Mouse (Mus musculus): ENCODE data around the gene Mtnr1a. TPM values are rescaled to one million over a fixed set of nuclear protein-coding genes. Genes with fewer than 3 reads are reported as not detected.

The Mtnr1a gene
- polyA plus RNA-seq (2015; fragmentation: Illumina TruSeq; extraction: RNeasy Lipid Tissue Mini Kit (QIAGEN cat#74804); ENCODE audit: insufficient read depth, low read depth, low replicate concordance), result not detected

GRCm38 (mm10) chr8:45068759-45069386, at the start of gene Mtnr1a:
Gene Mtnr1a (plus strand): TSS chr8:45069137.

Other genes starting within 250 kb of the Mtnr1a start
- 4.9 TPM for gene Fat1, start 133.7 kb upstream of the Mtnr1a start, polyA plus RNA-seq (2015; fragmentation: Illumina TruSeq; extraction: RNeasy Lipid Tissue Mini Kit (QIAGEN cat#74804); ENCODE audit: insufficient read depth, low read depth, low replicate concordance)
- gene F11, start 192.9 kb downstream of the Mtnr1a start, polyA plus RNA-seq (2015; fragmentation: Illumina TruSeq; extraction: RNeasy Lipid Tissue Mini Kit (QIAGEN cat#74804); ENCODE audit: insufficient read depth, low read depth, low replicate concordance), result not detected
- not detected for gene Klkb1, start 225.7 kb downstream of the Mtnr1a start, polyA plus RNA-seq (2015; fragmentation: Illumina TruSeq; extraction: RNeasy Lipid Tissue Mini Kit (QIAGEN cat#74804); ENCODE audit: insufficient read depth, low read depth, low replicate concordance)
- not detected for gene Gm45753, start 239.3 kb downstream of the Mtnr1a start, polyA plus RNA-seq (2015; fragmentation: Illumina TruSeq; extraction: RNeasy Lipid Tissue Mini Kit (QIAGEN cat#74804); ENCODE audit: insufficient read depth, low read depth, low replicate concordance)

Data from pancreas, adult 10 weeks (tissue).